Mouse (Mus musculus) spleen, embryonic (tissue): ENCODE measurements at regions not wholly inside any gene's neighbourhood (a gene's known extent, or its start where the extent isn't known, plus 50 kb on each side); places are given as distances from the start of the nearest gene placed in this dataset.

Experiments
- CTCF ChIA-PET: fragments of 350-600 bp; sonication (Branson Sonifier 250); formaldehyde crosslinking; loops from one replicate; lab custom pipeline; 2022; lab: Charles Lee

DNA sequence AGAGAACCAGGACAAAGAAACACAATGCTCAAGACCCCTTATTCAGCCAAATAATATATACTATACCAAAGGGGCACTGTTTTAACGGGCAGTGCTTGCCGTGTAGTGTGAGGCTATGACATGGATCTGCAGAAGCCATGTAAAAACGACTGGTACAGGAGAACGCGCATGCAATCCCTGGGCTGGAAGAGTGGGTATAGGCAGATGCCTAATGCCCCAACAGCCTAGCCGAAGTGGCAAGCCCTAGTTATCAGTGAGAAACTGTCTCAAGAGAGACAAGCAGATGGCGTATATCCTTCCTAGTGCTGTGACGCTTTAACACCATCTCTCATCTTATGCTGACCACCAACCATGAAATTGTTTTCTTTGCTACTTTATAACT lies 262.8 kb downstream of the Ankrd50 start:
- CTCF ChIA-PET: no interaction called here

DNA sequence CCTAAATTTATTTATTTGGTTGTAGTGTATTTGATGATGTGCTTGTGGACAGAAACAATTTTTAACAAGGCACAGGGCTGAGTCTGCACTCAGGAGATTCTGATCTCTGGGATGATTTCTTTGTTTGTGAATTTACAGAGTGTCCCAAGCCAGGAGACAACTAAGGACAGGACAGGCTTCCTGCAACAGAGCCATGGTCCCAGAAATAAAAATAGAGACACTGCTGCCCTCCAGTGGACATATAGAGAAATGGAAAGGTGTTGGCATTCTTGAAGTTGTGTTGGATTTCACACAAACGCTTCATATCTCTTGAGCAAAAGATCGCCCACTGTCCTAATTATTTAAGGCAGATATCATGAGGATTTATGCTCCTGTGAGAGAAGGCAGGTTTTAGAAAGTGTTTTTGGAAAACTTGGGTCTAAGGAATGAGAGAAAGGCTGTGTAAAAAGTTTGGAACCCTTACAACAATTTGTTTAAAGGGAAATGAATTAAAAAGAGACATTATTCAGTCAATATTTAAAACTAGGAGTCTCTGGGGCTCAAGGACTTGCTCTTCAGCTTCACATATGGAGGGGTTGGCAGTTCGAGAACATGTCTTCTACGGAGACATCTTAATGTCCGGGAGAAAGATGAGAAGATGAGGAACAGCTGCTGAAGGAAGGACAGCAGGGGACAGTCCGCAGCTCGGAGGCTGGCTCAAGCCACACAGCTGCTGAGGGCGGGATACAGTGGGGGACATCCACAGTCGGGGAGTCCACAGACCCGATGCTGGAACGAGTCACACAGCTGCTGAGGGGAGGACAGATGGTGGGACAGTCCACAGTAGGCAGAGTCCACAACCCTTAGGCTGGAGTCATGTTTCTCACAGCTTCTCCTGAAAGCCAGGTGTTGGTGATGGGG lies 263.5 kb downstream of the Ankrd50 start:
- CTCF ChIA-PET: interaction anchor here (1.0 kb wide), 1 partner anchor 743 kb away, joined by 3 read pairs; no protein-coding TSS in a partner anchor

DNA sequence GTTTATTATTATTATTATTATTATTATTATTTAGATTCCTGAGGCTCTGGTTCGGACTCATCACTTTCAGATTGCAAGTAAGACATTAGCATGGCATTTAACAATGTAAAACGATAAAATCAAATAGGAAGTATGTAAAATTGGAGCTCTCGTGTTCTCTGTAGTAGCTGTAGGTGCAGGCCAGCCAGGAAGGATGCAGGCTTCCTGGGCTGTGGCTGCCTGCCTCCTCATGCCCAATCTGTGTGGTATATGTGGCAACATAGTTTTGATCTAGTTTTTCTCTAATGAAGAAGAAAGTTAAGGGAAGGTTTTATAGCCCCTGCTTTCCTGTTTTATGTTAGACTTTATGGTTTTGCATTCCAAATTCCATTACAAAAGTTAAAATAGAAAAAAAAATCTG lies 275.6 kb downstream of the Ankrd50 start:
- CTCF ChIA-PET: no interaction called here

DNA sequence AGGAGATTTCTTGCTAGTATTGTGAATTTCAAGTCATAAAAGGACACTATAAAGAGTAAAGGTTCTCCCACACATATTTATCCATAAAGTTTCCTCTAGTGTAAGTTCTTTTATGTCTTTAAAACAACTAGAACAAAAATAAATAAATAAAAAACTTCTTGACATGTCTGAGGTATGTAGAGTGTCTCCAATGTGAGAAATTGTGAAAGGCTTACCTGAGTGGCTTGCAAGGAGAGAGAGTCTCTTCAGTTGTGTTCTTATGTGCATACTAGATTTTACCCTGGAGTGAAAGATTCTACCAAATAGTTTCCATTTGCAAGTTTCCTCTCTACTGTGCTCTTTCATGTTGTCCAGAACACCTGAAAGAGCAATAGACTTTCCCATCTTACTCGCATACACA lies 276.8 kb downstream of the Ankrd50 start:
- CTCF ChIA-PET: no interaction called here

DNA sequence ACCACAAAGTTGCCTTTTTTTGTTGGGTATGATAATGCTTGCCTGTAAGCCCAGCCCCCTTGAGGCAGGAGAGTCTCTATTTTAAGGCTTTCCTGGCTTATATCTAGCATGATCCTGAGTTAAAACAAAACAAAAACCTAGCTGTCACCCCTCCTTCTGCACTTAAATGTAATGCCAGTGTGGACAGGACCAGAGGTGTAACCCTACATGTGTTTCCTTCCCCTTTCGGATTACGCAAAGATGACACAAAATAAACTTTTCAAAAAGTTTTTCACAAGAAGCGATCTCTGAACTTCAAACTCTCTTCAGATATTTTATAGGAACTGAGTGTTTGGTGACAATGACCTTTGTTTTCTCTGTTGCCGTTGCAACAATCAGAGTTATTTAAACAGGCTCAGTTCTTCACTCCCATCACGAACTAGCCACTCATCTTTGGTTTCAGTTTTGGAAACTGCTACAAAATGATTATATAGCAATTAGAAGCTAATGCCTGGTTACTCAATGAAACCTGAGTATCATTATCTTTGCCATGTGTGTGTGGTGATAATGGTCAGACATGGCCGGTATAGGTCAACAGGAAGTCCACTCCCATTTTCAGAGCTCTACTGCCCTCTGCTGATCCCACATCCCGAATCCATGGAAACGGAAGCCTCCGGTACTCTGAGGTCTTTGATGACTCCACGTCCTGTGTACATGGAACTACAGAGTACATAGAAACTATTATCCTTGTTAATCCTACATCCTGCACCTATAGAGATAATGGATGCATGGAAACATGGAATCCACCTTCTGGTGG lies 282.6 kb downstream of the Ankrd50 start:
- CTCF ChIA-PET: interaction anchor here (0.8 kb wide), 1 partner anchor 103 kb away, joined by 3 read pairs; no protein-coding TSS in a partner anchor

DNA sequence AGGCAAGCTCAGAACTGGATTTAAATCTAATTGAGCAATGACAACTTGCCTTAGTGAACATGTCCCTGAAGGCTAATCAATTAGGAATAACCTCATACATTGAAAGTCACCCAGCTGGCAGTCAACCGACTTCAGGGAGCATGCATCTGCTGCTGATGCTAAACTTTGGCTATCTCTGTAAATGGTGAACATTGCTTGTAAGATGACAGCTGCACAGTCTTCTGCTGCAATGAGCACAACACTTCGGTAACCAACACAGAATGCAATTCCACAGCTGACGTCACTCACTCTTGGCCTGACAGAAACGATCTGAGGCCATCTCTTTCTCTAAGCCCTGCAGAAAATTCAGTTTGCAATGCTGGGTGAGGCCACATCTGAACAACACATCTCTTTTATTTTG lies 290.6 kb downstream of the Ankrd50 start:
- CTCF ChIA-PET: interaction anchor here (0.5 kb wide), 1 partner anchor 8 kb away, joined by 6 read pairs; no protein-coding TSS in a partner anchor

DNA sequence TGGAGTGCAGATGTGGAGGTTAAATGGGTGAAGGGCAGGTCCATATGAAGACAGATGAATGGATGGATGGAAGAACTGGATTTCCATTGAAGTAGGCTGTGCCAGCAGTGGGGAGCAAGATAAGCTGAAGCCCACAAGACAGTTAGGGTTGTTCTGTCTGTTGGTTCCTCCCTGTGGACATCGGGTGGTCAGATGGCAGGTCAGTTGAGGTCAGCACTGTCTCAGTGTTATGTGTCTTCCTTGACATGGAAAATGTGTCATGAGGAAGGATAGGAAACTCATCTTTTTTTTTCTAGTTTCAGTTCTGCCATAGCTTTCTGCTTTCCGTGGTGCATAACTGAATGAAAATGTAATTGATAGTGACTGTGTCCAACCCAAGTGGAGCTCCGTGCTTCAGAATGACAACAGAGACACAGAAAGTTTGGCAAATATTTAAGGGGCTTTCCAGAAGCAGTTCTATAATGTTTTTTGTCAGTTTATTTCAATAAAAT lies 297.2 kb downstream of the Ankrd50 start:
- CTCF ChIA-PET: no interaction called here

DNA sequence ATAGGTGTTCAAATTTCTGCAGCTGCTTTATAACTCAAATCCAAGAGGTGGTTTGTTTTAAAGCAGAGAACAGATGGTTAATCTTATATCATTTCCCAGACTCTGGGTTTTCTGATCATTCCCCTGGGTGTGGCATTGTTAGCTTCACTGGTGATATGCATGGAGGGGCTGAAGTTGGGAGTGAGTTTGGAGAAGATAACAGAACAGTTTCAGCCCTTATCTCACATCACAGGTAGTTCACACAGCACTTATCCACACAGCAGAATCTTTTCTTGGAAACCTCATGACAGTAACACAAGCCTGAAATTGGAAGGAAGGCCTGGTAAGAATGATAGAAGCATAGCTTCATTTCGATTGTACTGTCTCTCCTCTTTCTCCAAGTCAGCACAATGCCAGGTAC lies 298.1 kb downstream of the Ankrd50 start:
- CTCF ChIA-PET: no interaction called here

DNA sequence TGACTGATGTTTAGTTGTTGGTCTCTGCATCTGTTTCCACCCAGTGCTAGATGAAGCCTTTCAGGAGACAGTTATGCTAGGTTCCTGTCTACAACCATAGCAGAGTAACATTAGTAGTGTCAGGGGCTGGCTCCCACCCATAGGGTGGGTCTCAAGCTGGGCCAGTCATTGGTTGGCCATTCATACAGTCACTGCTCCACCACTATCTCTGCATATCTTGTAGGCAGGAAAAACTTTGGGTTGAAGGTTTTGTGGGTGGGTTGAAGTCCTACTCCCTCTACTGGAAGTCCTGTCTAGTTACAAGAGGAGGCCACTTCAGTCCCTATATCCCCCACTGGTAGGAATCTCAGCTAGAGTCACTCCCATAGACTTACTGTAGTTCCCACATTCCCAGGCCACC lies 306.3 kb downstream of the Ankrd50 start:
- CTCF ChIA-PET: interaction anchor here (0.9 kb wide), 1 partner anchor 175 kb away, joined by 3 read pairs; no protein-coding TSS in a partner anchor

DNA sequence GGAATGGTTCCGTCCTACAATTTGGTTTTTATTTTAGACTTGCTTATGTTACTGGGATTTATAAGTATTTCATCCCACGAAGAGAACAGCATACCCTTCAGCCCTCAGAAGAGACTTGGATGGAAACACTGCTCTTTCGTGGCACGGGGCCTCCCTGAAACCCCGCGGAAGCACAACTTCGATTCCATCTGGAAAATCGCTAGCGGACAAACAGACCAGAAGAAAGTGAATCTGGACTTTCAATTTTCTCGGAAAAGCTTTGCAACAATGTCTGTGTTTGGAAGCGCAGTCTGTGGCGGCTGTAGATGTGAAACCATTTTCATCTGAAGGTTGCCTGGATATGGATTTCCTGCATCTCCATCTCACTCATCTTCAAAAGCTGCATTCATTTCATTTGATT lies 308.7 kb downstream of the Ankrd50 start:
- CTCF ChIA-PET: no interaction called here

DNA sequence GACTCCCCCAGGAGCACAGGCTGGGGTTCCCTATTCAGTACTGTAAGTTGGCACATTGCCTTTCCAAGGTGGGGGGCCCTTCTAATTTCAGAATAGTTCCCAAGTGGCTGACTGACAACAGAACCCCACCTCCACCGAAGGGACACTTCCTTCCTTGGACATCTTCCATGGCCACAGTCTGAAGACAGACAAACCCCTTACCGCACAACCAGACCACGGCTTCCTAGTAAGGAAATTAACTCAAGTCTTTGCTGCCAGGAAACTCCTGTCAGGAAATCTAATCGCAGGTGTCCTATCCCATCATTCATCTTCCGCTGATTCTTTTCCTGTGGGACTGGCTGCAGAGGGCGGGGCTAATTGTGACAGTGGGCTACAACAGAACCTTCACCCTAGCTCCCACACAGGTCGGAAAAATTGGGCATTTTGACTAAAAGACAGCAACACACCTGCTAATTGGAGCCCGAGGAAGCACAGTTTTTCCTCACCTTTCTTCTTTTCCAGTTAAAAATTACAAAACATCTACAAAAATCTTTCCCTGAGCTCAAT lies 309.8 kb downstream of the Ankrd50 start:
- CTCF ChIA-PET: no interaction called here

DNA sequence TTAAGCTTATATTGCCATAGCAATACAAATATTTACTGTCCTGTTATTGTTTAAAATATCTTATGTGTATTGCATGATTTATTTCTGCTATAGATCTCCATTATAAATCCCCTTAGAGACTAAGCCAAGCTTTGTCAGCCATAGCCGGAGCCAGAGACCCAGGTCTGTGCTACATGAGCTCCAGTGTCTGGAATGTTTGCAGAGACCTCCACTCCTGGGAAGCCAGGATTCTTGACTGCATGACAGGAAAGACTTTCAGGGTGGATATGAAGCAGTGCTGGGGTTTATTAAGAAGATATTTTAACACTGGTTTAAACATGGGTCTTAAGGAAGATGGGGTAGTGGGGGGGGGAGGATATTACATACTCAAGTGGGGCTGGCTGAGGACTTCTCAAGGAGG lies 332.2 kb downstream of the Ankrd50 start:
- CTCF ChIA-PET: no interaction called here

DNA sequence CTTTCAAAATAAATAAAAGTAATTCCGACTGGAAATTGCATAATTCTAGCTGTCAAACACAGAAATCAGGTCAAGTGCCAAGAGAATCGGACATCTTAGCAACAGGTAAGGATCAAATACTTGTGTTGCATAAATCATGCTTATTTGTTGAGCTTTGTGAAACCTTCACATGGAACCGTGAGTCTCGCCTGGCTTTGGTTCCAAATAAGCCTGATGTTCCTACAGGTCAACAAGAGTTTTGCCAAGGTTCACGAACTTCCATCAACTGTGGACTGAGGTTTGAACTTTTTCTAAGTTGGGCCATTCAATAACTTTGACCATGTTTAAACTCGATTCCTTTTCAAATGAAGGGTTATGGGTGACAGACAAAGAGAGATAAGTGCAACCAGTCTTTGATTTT lies 332.8 kb downstream of the Ankrd50 start:
- CTCF ChIA-PET: no interaction called here

DNA sequence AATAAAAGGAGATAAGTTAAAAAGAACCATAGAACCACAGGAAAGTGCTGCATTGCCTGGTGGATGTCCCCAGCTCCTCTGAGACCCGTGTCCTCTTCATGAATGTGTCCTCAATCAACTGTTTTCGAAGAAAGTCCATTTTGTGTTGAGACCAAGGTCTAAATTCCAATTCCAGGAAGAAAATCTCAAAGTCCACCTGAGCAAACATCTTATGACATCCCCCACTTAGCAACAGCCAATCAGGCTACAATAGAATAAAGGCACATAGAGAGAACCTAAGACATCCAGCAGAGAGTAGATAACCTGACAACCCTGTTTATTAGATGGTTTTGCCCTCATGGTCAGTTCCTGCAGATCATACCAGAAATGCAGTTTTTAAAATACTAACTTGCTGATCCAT lies 338.0 kb downstream of the Ankrd50 start:
- CTCF ChIA-PET: no interaction called here

DNA sequence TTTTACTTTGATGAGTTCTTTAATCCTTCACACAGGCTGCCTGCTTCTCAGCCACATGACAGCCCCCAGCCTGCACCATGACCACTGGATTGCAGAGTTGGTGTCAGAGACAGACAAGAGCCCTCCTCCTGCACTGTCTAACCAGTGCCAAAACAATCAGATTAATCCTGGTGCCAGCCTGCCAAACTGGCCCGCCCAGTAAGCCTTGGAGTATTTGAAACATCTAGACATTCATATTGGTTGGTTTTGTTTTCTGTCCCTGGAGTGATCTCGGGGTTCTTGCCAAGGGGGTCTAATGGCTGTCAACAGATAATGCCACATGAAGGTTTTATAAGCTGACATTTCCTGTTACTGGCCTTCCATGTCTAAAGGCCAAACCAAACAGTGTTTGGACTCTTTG lies 339.2 kb downstream of the Ankrd50 start:
- CTCF ChIA-PET: no interaction called here

DNA sequence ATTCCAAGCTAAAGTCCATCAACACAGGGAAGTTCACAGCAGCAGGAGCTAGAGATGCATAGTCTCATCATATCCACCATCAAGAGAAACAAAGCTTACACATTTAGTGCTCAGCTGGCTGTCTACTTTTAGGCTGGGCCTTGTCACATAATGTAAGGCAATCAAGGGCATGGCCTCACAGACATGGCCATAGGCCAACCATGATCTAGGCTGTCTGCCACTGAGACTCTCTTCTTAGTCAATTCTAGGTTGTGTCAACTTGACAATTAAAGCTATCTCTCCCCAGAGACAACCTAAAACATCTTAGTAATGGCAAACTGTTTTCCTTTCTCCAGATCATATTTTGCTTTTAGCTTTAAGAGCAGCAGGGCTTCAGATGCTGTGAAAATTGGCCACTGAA lies 340.0 kb downstream of the Ankrd50 start:
- CTCF ChIA-PET: no interaction called here

DNA sequence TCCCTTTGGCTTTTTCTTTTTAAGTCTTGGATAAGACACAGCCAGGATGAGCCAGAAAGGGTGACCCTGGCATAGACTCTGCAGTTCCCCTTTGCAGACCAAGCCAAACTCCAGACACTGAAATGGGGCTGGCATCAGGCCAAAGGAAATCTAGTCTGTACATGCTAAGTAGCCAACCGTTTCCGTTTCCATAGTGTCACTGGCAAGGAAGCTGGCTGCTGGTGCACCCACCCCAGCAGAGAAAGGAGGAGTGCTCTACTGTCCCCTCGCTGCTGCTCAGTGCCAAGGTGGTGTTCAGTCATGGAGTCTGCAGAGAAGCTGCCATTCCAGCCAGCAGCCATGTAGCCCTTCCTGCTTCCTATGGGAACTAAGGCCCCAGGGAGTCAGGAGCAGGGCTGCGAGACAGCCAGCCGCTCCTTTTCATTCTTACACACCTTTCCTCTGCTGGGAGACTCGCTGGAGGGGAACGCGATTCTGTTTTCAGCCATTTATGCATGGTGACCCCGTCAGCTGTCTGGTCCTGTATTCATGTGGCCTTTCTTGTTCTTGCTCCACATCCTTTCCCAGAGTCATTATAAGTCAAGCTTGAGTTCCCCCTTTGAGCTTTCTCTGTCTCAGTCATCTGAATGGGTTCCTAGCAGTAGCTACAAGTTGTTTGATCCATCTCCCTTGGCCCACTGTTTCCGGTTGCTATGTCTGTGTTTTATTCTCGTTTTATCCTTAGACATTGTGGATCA lies 341.3 kb downstream of the Ankrd50 start:
- CTCF ChIA-PET: no interaction called here

DNA sequence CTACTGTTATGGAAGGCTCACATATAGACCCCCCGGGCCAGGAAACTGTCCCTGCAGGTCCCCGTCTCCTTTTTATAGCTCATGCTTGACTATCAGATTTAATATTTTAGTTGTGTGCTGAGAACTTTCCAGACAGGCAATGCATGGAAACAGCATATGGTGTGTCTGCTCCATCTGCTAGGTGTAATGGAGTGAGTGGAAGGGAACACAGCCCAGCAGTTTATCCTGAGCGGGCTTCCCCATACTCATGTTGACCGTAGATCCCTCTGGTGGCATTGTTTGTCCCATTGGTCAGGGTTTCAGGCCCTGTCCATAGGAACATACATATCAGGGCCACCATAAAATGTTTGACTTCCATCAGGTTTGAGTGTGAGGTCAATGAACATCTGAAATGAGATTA lies 345.3 kb downstream of the Ankrd50 start:
- CTCF ChIA-PET: no interaction called here

DNA sequence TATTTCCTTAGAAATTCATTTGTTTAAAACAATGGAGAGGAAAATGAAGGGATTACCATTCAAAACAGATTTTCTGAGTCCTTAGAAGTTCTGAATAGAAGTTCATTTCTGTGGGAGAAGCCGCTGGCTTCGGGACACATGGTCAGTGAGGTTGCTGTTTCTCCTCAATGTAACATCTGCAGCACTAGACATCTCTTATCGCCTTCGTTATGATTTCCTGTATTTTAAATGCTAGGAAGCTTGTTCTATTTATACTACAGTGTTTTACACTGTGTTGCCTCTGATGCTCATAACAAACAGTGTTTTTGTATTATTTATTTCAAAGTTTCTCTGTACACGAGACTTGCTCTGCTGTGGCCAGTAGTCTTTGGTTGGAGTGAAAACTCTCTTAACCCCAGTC lies 346.6 kb downstream of the Ankrd50 start:
- CTCF ChIA-PET: no interaction called here

DNA sequence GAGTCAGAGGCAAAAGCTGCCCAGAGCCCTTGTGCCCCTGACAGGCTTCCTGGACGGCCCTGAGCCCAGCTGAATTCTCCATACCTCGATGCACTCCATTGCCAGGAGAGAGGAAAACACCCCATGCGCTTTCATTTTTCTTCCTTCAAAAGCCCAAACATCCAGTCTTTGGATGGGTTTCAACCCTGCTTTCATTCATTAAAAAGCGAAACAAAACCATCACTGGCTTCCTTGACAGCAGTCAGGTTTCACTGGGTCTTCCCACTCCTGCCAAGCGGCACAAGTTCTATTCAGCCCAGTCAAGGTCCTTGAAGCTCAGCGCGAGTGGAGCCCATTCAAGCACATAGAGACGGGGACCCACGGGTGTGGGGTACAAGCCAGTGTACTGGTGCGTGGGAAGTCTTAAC lies 348.8 kb downstream of the Ankrd50 start:
- CTCF ChIA-PET: no interaction called here

DNA sequence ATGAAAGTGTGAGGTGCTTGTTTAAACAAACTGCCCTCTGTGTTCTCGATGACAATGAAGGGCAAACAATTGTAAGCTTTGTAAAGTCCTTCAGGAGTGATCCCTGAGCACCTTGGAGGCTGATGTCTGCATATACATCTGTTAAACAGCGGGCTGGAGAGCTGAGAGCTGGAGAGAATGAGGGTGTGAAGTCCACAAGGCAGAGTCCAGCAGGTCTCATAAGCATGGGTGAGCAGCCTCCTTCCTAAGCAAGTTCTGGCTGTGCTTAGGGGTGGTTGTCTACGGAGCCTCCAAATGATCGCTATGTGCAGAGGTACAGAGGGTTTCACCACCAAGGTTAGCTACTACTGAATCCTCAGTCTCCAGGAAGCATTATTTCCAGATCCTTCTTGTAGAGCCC lies 350.2 kb downstream of the Ankrd50 start:
- CTCF ChIA-PET: interaction anchor here (0.6 kb wide), 1 partner anchor 476 kb away, joined by 3 read pairs; no protein-coding TSS in a partner anchor

DNA sequence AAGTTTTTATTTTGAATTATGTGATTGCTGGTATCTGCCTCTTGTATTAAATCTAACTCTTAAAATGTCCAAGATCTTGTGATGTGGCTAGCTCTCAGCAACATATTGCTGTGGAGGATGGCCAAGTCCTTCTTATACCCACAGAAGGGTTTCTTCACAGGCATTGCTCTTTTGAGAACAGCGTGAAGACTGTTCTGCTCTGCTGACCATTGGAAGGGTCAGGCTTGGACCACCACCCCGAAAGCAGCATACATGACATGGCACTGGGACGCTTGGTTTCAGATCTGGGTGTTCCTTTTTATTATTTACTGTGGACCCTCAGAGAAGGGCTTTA lies 352.8 kb downstream of the Ankrd50 start:
- CTCF ChIA-PET: no interaction called here
